Mouse (Mus musculus) mouse embryonic stem cell (cell line): ENCODE measurements around the gene Fkbp11.

Source experiments
- in situ Hi-C, 2 experiments: fragments of 300-500 bp; cut with MboI; formaldehyde crosslinking; loops; 1 replicate in 1 of 2; 3 replicates in 1 of 2; pipeline ENCODE4 v1.14.3; 2019 to 2020; ENCODE audit warnings: low sequenced_read_pairs in 2 of 2, low pct_unique_long_range_greater_than_20kb in 1 of 2, mixed read lengths in 1 of 2; ENCODE audit not compliant: unreplicated experiment in 1 of 2

Gene Fkbp11

DNA sequence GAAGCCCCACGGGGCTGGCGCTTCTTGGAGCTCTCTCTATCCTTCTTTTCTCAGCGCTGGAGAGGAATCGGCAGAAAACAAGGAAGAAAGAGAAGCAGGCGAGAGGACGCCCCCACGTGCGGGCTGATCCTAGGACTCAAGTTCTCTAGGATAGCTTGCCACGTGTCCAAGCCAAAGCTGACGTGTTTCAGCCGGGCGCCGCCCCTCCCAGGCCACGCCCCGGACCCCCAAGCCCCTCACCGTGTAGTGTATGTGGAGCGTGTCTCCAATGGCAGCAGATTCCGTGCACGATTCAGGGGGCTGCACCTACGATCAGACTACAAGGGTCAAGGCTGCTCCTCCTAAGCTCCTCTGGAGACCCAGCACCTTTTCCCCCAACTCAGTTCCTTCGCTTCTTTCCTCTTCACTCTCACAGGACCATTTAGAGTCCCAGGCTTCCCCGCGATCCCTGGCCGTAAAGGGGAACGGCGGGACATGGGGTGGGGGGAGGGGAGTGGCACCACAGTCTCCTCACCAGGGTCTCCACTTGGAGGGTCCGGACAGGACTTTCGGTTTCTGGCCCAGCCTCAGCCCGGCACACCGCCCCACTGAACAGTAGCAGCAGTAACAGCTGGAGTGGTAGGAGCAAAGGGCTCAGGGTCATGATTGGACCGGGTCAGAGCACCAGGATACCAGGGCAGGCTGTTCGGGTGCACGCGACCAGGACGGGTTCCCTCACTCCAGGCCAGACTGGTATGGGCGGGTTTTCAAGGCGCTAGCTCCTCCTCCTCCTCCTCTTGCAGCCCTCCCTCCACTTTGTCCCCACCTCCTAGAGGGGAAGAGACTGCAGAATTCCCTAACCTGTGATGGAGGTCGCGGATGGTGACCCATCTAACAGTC, at the start of gene Fkbp11:
Gene Fkbp11, minus strand, starts transcription at position 756 of the 879 bp plus-strand sequence.
- in situ Hi-C loops, result no loop called here

DNA sequence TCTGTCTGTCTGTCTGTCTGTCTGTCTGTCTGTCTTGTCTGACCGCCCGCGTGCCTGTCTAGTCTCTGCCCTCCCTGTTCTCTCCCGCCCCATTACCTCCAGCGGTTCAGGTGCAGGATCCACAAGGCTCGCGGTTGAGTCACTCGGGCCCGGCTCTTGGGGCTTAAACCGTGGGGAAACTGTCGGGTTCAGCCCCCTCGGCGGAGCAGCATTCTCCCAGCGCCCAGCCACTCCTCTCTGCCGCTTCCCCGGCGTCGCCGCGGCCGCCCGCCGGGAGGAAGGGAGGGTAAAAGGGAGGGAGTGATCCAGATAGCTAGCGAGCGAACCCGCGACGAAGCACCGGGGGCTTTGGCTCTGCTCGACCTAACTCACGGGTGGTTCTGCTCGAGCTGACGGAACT, 49.8 kb upstream of the Fkbp11 start, which contains the start of gene Wnt10b:
Gene Wnt10b, minus strand, starts transcription at position 389 of the 400 bp plus-strand sequence.
- in situ Hi-C loops, result loop anchor here in 1 of 2 experiments (25.0 kb wide), 1 partner anchor 765 kb away; the partner anchor contains the start of gene Col2a1

DNA sequence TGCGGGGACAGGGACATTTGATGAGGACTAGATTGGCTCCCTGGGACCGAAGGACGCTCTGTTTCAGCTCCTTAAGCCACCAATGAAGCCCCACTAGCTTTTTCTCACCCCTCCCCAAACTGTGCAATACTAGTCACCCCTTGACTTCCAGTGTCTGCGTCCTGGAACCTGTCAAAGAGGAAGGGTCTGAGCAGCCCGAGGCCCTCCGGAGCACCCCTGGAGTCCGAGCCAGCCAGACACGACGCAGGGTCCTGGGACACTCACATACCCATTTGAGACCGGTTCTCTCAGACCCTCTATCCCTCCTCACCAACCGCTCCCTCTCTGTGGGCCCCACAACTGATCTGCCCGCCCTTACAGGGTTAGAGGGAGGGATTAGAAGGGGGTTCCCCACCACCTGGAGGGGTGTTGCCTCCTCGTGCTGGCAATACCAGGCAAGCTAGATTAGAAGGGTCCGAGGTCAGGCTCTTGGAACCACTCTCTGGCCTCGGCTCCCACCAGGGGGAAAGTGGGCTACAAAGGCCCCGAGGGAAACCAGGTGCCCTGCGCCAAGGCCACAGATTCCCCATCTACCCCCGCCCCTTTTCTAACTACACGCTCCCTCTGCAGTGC, 49.1 kb upstream of the Fkbp11 start:
- in situ Hi-C loops, result loop anchor here in 1 of 2 experiments (25.0 kb wide), 1 partner anchor 765 kb away; the partner anchor contains the start of gene Col2a1

DNA sequence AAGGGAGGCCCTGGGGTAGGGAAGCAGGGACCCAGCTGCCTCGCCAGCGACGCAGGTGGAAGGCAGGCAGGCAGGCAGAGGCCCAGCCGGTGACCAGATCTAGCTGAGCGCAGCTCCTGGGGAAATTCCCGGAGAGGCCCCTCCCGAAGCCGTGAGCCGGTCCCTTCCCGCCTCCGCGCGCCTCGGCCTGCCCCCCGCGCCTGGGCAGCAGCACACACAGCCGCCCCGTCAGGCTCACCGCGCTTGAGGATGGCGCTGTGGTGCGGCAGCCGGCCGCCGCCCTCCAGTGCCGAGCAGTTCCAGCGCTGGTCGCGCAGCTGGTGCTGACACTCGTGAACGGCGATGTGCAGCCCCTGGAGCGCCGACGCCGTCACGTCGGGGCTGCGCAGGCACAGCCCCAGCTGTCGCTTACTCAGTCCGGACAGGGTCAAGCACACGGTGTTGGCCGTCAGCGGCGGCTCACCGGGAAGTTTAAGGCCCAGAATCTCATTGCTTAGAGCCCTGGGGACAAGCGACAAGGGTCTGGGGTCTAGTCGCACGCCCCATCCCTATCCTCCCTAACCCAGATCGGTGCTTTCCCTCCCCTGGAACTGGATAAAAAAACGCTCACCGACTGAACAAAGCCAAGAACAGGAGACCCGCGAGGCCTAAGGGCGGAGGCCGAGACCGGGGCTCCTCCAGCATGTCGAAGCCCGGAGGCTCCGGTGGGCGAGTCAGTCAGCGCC, 48.4 kb upstream of the Fkbp11 start:
- in situ Hi-C loops, result loop anchor here in 1 of 2 experiments (25.0 kb wide), 1 partner anchor 764 kb away; the partner anchor contains the start of gene Col2a1

DNA sequence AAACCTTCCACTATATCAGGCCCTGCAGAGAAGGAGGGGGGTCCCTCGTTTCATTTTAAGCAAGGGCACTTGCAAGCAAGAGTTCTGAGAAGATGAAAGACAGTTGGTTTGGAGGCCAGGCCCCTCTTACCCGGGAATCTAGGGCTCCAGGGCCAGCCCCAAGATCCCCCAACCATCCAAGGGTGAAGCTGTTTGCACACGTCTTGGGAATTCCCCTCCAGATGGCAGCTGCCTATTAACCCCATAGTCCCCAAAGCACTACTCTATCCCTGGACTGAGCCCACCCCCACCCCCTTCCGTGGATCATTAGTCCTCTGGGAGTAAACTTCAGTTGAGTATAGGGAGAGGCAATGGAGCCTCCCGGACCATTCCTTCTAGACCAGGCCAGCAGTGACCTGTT, 47.5 kb upstream of the Fkbp11 start:
- in situ Hi-C loops, result loop anchor here in 1 of 2 experiments (25.0 kb wide), 1 partner anchor 763 kb away; the partner anchor contains the start of gene Col2a1

DNA sequence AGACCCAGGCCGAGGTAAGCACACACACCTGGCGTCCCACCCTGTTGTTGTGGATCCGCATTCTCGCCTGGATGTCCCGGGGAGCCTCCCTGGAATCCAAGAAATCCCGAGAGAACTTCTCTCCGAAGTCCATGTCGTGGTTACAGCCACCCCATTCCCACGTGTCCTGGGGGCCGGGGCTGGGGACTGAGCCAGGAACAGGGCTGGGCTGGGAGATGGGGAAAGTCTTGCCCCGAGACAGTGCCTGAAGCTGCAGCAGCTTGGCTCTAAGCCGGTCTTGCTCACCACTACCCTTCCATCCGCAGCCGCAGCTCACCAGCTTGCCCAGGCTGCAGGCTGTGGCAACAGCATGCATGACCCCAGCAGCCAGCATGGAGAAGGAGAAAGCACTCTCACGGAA, 46.1 kb upstream of the Fkbp11 start:
- in situ Hi-C loops, result no loop called here

DNA sequence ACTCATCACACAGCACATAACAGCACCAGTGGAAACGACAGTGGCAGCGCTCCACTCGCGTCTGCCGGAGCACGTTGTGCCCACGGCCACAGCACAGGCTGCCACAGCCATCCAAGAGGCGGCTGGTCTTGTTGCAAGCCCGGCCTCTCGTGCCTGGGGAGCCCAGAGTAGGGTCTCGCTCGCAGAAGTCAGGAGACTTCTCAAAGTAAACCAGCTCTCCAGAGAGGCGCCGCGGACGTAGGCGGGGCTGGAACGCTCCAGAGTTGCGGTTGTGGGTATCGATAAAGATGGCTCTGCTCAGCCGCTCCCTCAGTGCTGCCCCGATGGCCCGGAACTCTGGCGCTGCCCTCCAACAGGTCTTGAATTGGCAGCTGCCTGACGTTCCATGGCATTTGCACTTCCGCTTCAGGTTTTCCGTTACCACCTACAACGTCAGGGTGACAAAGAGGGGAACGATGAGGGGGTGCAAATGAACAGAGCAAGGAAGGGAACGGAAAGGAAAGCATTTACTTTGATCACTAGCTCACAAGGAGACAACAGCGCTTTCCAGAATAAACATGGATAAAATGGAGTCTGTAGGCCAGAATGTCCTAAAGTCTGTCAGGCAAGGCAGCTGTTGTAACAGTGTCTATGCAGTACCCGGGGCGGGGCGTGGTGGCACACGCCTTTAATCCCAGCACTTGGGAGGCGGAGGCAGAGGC, 44.7 kb upstream of the Fkbp11 start:
- in situ Hi-C loops, result no loop called here

DNA sequence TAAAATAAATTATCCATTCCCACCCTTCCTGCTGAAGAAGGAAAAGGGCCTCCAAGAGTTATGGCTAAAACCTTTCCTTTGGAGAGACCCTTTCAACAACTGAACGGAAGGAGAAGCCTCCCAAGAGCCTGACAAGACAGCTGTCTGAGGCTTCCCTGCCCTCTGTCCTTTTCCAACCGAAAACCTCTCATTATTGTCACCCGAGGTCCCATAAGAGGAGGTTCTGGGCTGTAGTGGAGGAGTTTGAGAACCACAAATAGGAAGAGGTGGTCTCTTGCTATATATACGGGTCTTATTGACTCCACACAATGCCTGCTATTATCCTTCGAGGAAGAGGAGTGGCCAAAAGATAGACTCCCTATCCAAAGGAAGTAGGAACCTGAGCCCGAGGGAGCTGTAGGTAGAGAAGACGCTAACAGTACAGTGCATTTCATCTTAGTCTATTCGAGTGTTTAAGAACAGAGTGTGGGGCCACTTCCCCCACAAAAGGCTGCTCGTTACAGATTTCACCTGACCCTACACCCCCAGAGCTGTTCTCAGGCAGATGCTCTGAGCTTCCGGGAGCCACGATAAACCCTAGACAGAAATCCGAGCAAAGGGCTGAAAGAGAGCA, 43.9 kb upstream of the Fkbp11 start:
- in situ Hi-C loops, result no loop called here

DNA sequence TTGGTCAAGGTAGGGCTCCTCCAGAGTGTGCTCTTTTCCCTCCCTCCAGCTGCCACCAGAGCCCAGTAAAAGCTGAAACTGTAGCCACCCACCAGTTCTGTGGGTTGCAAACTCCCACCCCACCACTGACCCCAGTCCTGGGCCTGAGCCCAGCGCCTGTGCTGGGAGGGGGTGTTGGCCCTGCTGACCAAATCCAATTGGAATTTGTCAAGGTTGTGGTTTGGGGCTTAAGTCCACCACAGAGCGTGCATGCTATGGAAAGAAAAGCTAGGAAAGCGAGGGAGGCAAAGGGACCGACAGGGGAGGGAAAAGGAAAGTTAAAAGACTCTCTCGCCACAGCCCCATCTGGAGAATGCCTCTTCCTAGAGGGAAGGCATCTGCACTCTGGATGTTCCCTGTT, 40.3 kb upstream of the Fkbp11 start:
- in situ Hi-C loops, result no loop called here

DNA sequence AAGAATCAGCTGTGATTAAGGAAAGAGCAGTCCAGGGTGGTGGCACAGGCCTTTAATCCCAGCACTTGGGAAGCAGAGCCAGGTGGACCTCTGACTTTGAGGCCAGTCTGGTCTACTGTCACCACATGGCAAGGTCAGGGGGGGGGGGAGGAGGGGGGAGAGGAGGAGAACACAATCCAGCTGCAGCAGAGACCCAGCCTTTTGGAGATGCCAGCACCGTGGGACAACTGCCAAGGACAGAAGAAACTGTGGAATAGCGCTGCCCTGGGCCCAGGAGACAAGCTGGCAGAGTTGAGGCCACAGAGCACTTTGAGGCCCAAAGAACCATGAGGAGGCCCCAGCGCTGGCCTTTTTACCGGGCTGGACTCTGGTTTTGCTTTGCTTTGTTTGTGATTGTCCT, 37.9 kb upstream of the Fkbp11 start:
- in situ Hi-C loops, result no loop called here

DNA sequence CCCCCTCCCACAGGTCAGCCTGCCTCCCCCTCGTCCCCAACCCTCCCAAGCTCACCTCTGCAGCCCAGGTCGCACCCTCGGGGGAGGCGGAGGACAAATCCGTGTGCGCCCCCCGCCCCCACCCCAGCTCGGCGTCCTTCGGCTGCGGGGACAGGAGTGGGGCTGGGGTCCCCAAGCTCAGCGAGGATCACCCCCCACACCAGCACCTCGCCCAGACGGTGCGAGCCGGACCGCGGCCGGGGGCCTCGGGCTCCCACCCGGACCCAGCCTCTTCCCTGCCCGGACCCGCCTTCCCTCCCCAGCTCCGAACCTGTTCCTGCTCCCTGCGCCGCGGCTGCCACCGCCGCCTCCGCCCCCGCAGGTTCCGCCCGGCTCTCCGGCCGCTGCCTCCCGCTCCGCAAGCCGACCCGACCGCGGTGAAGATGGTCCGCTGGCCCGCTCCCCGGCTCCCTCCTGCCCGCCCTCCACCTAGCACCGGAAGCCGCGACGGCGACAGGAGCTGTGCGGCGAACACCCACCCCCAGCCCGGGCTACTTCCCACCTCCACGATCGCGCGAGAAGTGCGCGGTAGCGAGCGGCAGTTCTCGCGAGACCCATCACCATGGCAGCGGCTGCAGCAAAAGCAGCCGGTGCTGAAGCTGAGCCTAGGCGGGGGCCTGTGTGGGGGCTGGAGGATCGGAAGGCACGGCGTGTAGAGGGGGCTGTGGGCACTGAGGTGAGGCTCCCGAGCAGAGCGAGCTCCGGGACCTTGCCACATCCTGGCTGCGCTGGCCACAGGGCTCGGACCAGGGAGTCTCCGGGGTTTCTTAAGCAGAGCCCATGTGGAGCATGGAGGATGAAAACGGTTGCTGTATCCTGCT, 34.9 kb upstream of the Fkbp11 start, which contains the start of gene Arf3:
Gene Arf3, minus strand, starts transcription at position 545 of the 860 bp plus-strand sequence.
- in situ Hi-C loops, result no loop called here

DNA sequence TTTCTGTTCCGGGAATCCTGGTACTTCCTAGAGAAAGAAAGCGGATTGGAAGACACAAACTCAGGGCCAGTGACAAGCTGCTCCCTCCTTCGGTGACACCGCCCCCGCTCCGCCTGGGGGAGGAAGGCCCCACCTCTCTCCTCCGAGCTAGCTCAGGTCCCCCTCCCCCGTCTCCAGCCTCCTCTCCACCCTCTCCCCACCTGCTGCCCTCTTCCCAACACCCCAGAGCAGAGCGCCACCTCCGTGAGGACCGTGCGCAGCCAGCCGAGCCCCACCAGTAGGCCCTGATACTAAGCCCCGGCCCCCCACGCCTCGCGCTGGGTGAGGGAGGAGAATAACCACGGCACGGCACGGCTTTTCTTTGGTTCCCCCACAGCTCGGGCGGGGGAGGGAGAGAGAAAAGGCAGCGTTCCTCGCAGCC, 34.2 kb upstream of the Fkbp11 start:
- in situ Hi-C loops, result no loop called here

DNA sequence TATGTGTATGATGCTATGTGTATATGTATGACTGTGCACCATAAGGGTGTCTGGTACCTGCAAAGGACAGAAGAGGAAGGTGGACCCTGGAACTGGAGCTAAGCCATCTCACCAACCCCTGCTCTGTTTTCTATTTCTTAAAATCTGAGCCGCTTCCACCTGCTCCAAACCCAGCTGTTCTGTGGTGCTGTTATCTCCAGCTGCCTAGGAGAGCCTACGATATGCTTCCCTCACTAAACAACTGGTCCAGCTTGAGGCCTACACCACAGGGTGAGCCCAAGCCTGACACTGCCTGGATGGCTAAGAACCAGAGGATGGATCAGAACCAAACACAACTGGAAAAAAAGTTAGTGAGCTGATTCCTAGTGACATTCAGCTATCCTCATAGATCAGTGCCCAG, 26.1 kb upstream of the Fkbp11 start:
- in situ Hi-C loops, result no loop called here

DNA sequence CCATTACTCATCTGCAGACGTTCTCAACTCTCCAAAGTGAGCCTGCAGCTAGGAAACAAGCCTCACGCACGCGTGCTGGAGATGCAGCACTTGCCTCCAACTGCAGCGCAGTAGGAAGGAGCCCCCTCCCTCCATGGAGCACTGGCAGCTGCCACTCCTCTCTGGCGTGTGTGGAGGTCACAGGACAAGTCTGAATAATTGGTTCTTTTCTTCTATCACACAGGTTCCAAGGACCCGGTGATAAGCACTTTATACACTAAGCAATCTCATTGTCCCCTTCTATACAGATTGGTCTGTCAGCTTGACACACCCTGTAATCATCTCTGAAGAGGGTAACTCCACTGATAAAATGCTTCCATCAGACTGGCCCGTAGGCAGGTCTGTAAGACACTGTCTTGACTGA, 25.0 kb upstream of the Fkbp11 start:
- in situ Hi-C loops, result no loop called here

DNA sequence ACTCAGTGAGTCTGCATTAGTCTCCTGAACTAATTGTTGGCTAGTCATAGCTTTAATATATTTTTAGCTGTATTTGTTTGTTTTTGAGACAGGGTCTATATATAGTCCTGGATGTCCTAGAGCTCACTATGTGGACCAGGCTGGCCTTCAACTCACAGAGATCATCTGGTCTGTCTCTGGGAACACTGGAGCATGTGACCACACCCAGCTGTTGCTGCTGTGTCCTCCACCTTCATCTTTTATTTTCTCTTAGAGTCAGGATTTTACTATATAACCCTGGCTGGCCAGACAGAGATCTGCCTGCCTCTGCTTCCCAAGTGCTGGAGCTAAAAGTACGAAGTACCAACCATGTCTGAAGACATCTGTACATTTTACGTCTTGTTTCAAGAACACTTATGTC, 21.1 kb upstream of the Fkbp11 start:
- in situ Hi-C loops, result no loop called here

DNA sequence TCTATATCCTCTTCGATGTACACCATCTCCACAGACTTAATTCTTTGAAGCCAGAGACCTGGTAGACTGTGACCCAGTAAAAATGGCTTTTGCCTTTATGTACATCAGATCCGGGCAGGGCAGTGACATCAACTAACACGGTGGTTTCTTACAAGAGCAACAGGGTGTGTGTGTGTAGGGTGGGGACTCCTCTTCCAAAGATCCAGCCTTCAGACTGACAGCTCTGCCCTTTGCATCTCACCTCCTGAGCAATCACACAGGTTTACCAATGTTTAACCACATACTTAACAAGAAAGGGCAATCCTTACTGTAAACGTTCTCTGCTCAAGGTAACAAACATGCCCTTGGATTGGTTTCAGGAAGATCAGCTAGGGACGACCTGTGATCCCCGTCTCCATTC, 19.3 kb upstream of the Fkbp11 start:
- in situ Hi-C loops, result no loop called here

DNA sequence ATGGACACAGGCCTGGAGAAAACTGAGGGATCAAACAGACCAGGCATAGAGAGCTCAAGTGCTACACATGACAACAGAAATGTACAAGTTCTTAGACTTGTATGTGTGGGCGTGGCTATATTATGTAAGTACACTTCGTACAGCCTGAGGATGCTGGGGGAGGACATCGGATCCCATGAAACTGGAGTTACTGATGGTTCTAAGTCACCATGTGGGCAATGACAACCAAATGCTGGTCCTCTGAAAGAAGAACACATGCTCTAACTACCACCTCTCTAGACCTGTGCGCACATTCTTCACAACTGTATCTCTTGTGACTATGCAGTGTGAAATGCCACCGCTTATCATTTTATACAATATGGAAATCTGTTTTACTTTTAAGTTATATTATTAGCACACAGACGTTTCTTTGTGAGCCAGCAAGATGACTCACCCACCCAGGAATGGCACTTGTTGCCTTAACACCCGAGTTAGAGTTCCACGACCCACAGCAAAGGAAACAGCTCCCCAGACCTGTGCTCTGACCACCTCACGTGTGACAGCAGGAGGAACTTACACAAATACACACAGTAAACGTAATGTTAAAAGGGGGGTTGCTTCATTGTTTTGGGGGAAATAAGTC, 18.5 kb upstream of the Fkbp11 start:
- in situ Hi-C loops, result no loop called here
